Mouse (Mus musculus) heart, adult 8-10 months (tissue): ENCODE data around the gene Nup88. TPM values are rescaled to one million over a fixed set of nuclear protein-coding genes. Genes with fewer than 3 reads are reported as not detected.
A peak's percentile ranks its signal among the peaks of the same experiment; 100 is the strongest.
"Not testable (repeated sequence)": the region's sequence is repeated elsewhere in the genome, so short reads cannot be mapped to it uniquely, and the experiment has no call there.

Source experiments
- DNase-seq: peaks from one replicate; pipeline ENCODE4 v3.0.0; 2022; ENCODE audit warnings: low spot score
- total RNA-seq, 4 experiments: library from RNA; stranded (reverse); gene quantifications; 2 replicates each; pipeline ENCODE4 v1.2.4; 2022

The Nup88 gene
- total RNA-seq, 4 experiments from 2014 or later = 42.5 to 49.0 (median 45.9) TPM

DNA sequence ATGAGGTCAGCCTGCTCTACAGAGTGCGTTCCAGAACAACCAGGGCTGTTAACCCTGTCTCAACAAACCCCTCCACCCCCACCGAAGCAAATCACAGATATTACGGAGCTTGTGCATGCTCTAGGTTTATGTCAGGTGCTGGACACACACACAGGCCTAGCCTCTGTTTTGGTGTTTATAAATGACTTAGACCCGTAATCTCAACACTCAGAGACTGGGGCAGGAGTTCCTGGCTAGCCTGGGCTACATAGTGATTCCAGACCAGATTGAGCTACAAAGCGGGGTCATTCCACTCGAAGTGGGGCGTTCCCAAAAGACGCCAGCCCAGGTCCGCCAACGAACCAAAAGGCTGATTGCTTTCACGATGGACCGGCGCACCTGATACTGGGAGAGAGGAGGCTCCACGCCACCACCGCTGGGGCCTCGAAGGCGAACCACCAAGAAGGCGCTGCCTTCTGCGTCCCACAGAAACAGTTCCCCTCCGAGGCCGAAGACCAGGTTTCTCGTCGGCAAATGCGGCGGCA is 440 bp downstream of the Nup88 start:
- no peak for DNase-seq

DNA sequence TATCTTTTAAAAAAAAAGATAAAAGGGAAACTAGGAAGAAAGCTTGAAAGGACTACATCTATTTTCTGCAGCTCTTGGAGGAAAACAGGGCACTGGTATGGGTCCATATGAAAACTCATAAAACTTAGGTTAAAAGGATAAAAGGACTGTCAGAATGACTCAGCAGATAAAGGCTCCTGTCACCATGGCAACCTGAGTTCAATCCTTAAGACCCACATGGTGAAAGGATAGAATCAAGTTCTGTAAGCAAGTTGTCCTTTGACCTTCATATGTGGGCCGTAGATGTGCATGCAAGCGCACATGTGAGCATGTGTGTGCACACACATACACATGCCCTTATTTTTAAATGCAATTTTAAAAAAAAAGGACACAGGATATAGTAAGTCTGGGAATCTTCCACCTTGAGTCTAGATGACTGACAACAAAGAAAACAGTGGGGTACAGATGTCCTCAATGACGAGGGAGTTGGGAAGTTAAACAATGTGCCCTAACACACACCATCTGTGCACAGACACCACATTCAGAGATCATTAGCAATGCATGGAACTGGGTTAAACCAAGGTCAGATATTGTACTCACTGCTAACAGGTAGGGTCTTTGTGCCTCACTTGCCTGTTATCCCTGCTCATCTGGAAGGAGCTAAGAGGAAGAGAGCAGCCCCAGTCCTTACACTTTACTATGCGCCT is 5.4 kb downstream of the Nup88 start:
- no peak for DNase-seq

DNA sequence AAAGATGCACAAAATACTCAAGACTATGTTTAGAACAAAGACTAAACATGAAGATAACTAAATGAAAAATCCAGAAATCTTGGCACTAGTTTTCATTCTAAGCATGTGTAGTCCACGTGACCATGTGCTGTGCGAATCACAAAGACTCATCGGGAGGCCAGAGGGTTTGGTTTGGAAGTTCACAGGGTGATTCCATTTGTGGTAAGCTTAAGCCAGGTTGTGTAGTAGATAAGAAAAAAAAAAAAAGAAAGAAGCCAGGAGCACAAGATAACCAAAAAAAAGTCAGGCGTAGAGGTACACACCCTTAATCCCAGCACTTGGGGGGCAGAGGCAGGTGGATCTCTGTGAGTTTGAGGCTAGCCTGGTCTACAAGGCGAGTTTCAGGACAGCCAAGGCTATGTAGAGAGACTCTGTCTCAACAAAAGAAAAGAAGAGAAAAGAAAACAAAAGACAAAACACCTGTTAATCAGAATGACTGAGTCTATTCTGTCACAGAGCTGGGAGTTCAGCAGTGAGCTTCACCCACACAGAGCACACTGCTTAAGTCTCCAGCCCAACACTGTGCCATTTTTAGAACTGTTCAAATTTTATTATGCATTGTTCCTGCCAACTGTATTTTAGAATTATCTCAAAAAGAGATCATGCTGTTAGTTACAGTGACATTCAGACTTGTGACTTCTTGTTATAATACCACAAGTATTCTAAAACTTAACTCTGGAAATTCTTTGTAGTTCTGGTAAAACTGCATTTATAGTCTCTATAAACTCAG is 8.8 kb downstream of the Nup88 start:
- DNase-seq = no peak

DNA sequence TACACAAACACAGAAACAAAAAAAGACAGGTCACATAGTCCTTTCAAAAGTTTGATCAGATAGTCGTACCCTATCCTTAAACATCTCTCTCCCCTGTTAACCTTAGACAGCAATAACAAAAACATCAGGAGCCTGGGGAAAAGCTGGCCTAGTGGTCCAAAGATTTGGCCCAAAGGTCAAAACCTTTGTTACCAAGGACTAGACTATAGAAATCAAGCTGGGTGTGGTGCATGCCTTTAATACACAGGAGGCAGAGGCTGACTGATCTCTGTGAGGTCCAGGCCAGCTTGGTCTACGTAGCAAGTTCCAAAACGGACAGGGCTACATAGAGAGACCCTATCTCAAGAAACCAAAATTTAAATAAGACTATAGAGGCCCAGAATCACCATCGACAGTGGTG is 15.1 kb downstream of the Nup88 start:
- no peak for DNase-seq

DNA sequence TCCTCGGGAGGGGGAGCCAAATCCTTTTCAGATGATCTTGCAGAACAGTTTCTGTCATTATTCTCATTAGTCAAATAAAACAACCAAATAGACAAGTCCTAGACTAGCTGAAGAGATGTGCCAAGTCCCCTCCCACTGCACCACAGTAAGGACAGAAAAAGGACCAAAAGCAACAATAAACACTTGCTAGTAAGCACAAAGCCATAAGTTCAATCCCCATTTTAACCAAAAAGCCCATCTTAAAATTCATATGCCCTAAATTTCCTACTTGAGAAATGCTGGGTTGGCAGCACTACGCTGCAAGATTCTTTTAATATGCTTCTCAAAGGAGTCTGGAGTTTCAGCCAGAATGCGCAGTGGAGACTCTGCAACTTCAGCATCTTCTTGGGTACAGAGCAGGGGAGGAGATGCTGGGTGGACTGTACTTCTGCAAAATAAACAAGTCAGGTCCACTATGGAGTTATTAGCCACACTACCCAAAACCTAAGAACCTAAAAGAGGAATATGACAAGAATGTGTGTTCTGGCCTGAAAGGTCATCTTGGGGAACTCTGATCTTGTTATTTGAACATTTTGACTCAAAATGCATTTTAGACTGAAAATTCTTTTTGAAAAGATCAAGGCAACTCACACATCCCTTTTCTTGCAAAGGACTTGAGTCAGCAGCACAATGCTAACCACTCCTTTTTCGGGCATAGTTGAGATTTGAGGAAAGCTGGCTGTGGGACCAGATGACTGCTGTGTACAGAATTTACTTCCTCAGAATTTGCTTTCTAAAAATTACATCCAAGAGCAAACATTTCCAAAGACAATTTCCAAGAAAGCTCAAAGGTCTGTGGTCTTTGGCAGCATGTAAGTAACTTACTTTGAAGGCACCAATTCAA is 24.6 kb downstream of the Nup88 start:
- DNase-seq = peak; percentile 26

DNA sequence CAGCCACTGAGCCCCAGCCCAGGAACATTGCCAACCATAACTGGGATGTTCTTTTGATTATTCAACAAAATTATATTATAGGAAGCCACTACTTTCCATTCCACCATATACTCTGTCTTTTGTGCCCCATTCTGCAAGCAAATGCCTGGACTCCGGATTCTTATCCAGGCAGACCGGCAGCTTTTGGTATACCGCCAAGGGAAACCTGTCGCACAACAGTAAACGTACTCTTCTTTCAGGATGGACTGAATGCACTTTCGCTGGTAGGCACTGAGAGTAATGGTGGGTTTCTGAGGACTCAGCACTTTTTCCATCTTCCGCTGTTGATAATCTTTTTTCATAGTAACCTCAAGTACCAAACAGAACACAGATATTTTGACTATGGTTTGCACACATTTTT is 26.1 kb downstream of the Nup88 start:
- DNase-seq = no peak

DNA sequence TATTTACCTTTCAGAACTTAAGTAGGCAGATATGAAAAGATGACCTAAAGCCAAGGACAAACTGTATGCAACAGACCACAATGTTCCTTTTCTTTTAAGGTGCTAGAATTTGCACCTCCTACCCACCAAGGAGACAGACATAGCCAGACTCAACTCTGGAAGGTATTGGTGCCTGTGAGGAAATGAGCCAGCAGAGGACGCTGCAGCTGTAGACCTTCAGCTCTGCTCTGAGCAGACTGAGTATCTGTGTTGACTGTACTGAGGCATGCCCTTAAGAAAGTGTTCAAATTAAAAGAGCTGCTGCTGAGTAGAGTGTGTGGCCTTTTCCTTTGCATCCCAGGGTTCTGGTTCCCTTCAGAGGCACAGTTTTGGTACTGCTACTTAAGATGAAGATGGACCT is 27.2 kb downstream of the Nup88 start:
- DNase-seq = no peak

DNA sequence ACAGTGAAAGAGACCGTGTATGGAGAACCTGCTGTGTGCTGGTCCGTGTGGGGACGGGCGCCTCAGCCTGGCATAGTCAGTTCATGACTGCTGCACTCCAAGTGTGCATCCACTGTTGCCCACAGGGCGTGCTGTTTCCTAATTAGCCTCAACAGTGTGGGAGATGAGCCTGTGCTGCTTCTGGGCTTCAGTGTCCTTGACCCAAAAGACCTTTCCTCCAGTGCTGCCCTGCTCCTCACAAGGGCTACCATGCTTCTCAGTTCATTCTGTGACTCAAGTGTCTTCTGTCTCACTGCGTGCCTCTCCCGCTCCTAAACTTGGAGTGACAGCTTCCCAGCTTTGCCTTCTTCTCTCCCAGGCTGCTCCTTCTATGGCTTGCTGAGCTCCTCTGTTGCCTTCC is 34.5 kb downstream of the Nup88 start:
- no peak for DNase-seq

DNA sequence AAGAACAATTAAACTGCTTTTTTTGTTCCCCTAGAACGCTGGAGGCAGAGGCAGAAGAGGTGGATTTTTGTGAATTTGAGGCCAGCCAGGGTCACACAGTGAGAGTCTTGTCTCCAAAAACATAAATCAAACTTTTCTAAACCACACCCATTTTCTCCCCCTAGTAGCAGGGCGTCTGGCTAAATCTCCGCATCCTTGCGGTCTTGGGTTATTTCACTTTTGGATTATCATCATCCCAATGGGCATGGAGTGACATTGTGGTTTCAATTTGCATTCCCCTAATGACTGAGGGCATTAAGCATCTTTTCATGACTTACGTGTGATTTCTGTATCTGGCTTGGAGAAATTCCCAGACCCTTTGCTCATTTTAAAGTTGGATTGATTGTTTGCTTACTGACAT is 38.3 kb downstream of the Nup88 start:
- no peak for DNase-seq

DNA sequence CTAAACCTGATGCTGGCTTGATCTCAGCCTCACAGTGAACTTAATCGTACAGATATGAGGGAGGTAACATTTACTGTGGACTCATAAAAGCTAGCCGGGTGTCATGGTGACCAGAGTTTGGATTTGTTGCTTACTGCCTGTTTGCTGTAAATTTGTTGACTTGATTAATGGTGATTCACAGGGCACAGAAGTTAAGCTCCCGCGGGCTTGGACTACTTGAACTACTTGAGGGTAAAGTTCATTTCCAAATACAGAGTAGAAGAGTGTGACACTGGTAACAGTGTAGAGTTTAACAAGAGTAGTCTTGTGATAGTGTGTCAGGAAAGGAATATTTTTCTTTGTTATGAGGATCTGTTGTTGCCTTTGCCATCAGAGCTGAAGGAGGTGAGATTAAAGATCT is 50.2 kb downstream of the Nup88 start:
- no peak for DNase-seq

DNA sequence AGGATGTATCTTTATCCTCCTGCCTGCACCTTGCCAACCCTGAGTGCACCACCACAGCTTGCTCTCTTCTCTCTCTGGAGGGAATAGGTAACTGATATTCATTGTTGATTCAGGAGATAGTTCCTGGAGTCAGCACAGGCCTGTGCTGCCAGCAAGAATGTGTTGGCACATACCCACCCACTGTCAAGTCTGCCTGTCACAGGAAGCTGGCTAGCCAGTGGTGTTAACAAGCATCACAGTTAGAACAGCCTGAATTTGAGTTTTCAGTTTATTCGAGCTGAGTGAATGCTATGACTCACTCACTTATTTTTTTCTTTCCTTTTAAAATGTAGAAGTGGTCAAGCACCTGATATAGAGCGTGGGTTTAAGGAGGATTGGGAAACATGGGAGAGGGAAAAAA is 51.9 kb downstream of the Nup88 start:
- no peak for DNase-seq

DNA sequence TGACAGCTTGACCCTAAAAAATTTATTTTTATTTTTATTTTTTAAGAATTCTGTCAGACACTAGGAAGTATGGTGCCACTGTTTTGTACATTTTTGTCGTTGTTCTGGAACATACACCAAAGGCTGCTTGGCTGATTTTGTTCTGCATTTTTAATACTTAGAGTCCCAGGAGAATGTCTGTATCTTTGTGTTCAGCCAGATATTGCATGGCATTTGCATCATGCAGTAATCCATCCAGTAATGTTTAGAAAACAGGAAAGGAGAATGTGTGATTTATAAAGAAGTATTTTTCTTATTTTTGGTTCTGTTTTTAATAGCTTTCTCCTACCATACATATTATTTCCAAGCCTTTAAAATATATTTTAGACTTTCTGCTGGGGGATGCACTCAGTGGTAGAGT is 57.9 kb downstream of the Nup88 start:
- no peak for DNase-seq

DNA sequence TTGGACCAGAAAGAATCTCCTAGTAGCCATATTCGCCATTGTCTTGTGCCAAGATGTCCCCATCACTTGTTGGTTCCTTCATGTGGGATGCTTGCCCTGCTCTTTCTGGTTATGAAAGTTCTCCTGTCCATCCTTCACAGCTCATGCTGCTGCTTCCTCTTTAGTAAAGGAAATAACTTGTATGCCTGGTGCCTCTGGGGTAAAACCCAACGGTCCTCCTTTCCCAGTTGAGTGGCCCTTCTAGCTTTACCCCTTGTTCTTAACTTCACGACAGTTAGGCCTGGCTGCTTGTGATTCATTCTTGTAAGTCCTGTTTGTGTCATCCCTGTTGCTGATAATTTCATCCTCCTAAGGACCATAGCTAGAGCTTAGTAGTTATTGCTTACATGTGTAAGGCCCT is 58.5 kb downstream of the Nup88 start:
- no peak for DNase-seq

DNA sequence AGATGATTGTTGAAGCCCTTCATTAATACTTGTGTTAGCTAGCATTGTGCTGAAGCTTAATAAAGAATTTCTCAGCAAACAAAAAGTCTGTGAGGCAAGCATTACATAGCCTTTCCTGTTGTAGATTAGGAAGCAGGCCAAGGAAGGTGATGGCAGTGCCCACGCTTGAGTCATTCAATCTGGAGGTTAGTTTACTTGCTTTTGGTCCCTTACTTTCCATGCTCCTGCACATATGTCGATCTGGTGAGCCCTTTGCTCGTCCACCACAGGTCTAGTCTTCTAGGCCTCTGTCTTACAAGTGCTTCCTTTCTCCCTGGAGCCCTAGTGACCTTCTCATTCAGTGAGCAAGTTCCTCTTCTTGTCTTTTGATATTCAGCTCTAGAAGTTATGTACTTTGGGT is 63.1 kb downstream of the Nup88 start:
- no peak for DNase-seq

DNA sequence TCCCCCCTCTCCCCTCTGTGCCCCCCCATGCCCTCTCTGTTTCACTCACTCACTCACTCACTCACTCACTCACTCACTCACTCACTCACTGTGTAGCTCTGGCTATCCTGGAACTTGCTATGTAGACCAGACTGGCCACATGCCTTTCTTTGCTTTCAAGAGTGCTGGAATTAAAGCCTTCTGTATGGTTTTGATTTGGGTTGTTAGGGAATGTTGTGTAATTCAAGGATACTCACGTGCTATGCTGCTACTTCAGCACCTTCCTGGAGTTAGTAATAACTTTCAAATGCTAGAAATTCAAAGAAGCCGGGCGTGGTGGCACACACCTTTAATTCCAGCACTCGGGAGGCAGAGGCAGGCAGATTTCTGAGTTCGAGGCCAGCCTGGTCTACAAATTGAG is 71.6 kb downstream of the Nup88 start:
- DNase-seq = not testable (repeated sequence)

DNA sequence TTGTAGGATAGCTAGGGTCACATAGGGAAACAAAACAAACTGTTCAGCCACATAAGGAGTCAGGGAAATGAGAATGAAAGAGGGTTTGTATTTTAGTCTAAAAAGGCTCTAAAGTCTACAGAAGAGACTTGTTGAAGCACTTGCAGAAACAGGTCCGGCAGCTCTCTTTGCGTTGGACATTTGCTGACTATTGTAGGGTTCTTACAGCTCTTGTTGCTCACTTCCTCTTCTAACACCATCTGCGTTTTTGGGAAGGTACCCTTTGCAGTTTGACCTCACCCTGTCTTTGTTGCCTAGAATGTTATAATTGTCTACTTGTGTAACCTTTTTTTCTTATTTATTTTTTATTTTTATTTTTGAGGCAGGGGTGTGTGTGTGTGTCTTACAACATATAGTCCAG is 72.1 kb downstream of the Nup88 start:
- no peak for DNase-seq

Other genes with a start within 250 kb of the Nup88 start
- gene Zfp3, start 205.8 kb downstream of the Nup88 start, total RNA-seq = 1 to 10 TPM; 6.1 to 8.6 (median 7.5) TPM
- under 1 TPM; 0.25 to 0.97 (median 0.53) TPM for gene Scimp, start 157.4 kb downstream of the Nup88 start, total RNA-seq
- 10 to 100 TPM; 35.9 to 40.8 (median 36.5) TPM for gene Rabep1, start 125.2 kb downstream of the Nup88 start, total RNA-seq
- gene Rpain, start 240 bp upstream of the Nup88 start, total RNA-seq = 10 to 100 TPM; 15.7 to 17.6 (median 16.7) TPM
- gene C1qbp, start 13.1 kb upstream of the Nup88 start, total RNA-seq = 100 to 1,000 TPM; 205 to 232 (median 222) TPM
- 10 to 100 TPM in 3 of 4 experiments, 1 to 10 TPM in 1; 9.5 to 11.8 (median 10.6) TPM for gene Dhx33, start 34.5 kb upstream of the Nup88 start, total RNA-seq
- gene Mis12, start 49.6 kb upstream of the Nup88 start, total RNA-seq = 1 to 10 TPM; 5.6 to 9.2 (median 6.9) TPM
- gene Derl2, start 49.9 kb upstream of the Nup88 start, total RNA-seq = 10 to 100 TPM; 30.2 to 42.5 (median 34.6) TPM
- gene 6330403K07Rik, start 63.5 kb upstream of the Nup88 start, total RNA-seq = 1 to 10 TPM in 1 of 4 experiments, under 1 TPM in 3; 0.41 to 1.2 (median 0.57) TPM
- gene Nlrp1a, start 174.7 kb upstream of the Nup88 start, total RNA-seq = 1 to 10 TPM in 2 of 4 experiments, under 1 TPM in 2; 0.73 to 1.2 (median 1.0) TPM